Mouse (Mus musculus) ES-Bruce4 (cell line): Measurements from ENCODE around the gene Zbtb45.

Source experiments
- CTCF ChIP-seq: IDR thresholded peaks from one replicate; pipeline ENCODE4 v1.8.1; 2011; ENCODE audit warnings: low read depth, low read length
- POLR2A ChIP-seq: IDR thresholded peaks from one replicate; pipeline ENCODE4 v1.8.1; 2011; ENCODE audit warnings: low read length; ENCODE audit not compliant: insufficient read depth

- no peak for TF ChIP-seq CTCF
- no peak for TF ChIP-seq POLR2A
These were observed 50.1 kb downstream of the Zbtb45 start for GRCm38 (mm10) chr7:12959718-12960117.
